Mouse (Mus musculus) cerebellum, adult (tissue): ENCODE data around the gene Sgsm1.

Source experiments
- ATAC-seq: cut with Nextera tagmentation; 2 replicates; pipeline ENCODE4 v1.9.2; 2017; ENCODE audit warnings: mild to moderate bottlenecking, moderate library complexity, mixed read lengths; ENCODE audit not compliant: insufficient number of reproducible peaks, low FRiP score, low TSS enrichment

The Sgsm1 gene

GRCm38 (mm10) chr5:113220383-113221146 lies 90.0 kb downstream of the Sgsm1 start:
- no peak for ATAC-seq

- ATAC-seq = no peak
Measured at GRCm38 (mm10) chr5:113219876-113220275, 90.7 kb downstream of the Sgsm1 start.

DNA sequence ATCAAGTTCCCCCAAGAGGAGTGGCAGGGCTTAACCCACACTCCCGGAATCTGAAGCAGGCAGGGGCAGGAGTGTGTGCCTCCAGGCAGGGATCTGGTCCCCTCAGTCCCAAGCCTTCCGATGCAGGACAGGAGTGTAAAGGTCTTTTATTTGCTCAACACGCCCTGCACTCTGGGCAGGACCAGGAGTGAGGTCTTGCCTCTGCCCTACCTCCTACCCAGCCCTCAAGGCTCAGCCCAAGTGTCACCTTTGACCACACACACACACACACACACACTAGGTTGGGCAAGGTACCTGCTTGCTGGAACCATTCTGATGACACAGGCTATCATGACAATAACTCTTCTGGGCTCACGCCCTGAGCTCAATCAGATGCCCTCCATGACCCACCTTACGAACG lies 91.1 kb downstream of the Sgsm1 start:
- ATAC-seq = no peak

- ATAC-seq = no peak
Measured at GRCm38 (mm10) chr5:113218617-113219235, 91.9 kb downstream of the Sgsm1 start.

DNA sequence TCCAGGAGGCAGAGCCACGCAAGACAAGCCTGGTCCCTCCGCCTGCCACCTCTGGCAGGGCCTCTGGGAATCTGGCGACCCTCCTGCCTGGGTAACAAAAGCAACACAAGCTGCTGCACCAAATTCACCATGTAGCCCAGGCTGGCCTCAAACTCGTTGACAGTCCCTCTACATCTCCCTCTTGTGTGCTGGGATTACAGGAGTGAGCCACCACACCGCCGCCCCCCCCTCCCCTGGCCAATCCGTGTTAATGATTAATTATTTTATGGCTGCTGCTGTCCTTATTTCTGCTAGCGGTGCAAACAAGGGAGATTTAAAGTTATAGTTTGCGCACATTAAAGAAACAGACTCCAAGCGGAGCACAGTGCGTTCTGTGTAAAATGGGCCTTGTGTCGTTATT lies 93.5 kb downstream of the Sgsm1 start:
- no peak for ATAC-seq

- ATAC-seq = no peak
Measured at GRCm38 (mm10) chr5:113216328-113216960, 94.1 kb downstream of the Sgsm1 start.

DNA sequence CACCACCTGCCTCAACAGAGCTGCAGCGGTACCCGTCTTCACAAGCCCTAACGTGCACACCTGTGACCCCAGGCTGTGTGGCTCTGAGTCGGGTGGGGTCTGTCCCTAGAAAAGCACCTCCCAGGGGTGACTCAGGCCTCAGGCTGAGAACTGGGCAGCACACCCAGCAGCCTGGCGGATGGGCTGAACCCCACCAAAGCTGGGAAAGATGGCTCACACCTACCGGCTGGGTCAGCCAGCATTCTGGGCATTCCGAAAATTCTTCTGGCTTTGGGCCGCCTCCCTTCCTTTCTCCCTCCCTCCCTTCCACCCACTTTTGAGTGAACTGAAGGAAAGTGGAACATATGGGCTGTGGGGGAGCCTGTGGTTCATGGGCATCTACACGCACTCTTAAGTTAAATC lies 95.0 kb downstream of the Sgsm1 start:
- ATAC-seq = no peak

- ATAC-seq = no peak
Measured at GRCm38 (mm10) chr5:113214455-113214854, 96.1 kb downstream of the Sgsm1 start.

GRCm38 (mm10) chr5:113214041-113214440 lies 96.5 kb downstream of the Sgsm1 start:
- ATAC-seq = no peak

DNA sequence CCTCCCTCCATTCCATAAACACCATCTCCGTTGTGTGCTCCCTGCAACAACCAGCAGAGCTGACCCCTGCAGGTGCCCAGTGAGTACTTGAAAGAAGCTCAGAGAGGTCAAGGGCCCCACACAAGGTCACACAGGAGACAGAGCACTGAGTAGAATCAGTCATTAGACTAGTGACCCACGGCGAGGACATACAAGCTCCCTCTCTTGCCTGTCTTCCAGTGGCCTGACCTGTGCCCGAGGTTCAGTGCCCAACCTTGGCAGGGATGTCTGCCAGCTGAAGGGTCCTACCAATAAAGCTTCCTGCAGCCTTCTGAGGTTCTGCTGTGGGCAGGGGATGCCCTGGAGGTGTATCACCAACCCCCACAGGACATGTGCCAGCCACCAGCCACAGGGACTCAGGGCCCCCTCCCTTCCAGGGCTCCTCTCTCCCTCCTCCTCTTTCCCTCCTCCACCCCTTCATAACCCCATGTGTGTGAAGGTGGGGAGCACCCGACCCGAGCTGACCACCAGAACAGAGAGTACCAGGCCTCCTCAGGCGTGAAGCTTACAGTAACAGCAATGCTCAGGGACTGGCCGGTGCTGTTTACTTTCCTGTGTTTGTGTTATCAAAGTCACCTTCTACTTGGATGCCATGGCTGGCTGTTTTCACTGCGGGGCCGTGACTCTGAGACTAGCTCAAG lies 98.3 kb downstream of the Sgsm1 start:
- no peak for ATAC-seq

- ATAC-seq = no peak
Measured at GRCm38 (mm10) chr5:113210314-113210713, 100.3 kb downstream of the Sgsm1 start.

- ATAC-seq = no peak
Measured at GRCm38 (mm10) chr5:113209898-113210297, 100.7 kb downstream of the Sgsm1 start.

GRCm38 (mm10) chr5:113209401-113209750 lies 101.2 kb downstream of the Sgsm1 start:
- no peak for ATAC-seq

DNA sequence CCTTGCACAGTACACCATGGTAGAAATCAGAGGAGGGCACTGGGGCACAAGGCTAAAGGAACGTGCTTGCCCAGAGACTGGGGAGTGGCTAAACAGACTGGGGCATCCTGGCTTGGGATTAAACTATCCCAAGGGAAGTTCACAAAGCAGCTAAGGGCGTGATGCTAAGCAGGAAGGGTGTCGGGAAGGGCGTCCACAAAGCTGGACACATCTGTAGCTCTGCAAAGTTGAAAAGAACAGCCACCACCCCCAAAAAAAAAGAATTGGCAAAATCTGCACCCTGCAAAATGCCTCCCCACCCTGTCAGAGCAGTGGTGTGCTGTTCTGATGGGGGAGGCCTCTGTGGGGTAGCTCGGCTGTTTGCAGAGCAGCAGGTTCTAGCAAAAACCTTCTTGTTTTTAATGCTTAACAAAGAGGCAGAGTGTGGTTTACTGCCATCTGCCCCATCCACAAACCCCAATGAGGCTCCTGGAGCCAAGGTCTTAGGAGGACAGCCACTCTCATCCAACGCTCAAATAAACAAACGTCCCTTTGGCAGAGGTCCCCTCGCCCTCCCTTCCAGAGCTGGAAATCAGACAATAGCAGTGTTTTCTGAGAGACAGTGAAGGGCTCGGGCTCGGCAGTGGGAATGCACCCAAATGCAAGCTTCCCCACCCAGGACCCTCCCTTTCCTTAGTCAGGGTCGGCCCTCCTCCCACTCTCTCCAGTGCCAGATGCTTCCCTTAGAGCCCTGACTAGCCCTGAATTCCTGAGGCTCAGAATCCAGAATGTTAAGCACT lies 101.8 kb downstream of the Sgsm1 start:
- no peak for ATAC-seq

DNA sequence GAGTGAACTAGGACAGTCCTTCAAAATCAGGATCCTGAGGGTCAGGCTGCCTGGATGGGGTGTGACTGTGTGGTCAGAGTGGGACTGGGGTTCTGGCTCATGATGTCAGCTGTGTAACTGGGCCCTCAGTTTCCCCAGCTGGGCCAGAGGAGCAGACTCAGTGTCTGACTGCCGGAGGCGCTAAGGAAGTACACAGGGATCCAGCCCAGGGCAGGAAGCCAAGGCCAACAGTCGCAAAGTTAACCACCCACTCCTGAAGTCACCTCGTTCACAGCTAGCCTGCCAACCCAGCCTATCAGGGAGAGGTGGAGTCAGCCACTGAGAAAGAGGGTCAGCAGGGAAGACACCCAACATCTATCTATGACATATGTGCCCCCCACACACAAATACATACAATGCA lies 102.5 kb downstream of the Sgsm1 start:
- ATAC-seq = no peak

DNA sequence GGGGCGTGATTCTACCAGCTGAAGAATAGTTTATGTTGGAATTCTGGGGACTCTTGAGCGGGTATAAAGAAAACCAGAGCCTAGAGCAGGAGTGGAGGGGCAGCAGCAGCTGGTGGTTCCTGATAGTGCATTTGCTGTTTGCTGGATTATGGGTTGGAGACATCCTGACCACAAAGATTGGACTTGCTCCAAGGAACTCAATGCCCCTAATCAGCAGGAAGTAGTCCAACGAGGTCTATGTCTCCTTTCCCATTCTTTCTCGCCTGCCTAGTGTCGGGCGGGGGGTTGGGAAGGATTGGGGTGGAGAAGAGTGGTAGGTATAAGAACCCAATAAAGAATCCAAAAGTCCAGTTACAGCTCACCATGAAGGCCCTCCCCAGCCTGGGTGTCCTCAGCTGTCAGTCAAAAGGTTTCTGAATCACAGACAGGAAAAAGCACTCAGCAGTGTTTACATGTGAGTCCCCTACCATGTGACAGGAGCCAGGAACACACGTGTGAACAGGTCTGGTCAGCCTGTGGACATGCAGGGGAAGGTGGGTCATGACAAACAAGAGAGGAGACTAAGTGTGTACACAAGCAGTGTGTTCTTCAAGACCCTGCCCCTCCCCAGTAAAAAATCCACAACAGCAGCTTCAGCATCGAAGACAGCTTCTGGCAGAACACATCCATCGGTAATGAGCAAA lies 103.8 kb downstream of the Sgsm1 start:
- ATAC-seq = no peak

- no peak for ATAC-seq
Measured at GRCm38 (mm10) chr5:113204193-113204592, 106.4 kb downstream of the Sgsm1 start.

- ATAC-seq = no peak
Measured at GRCm38 (mm10) chr5:113199772-113200134, 110.8 kb downstream of the Sgsm1 start.

- ATAC-seq = no peak
Measured at GRCm38 (mm10) chr5:113199126-113199771, 111.3 kb downstream of the Sgsm1 start.
